Mouse (Mus musculus): Measurements from ENCODE around the gene Zfp872. TPM values are rescaled to one million over a fixed set of nuclear protein-coding genes. Genes with fewer than 3 reads are reported as not detected.

Zfp872 gene
- polyA plus RNA-seq, 1 experiment from 2014 or later = 0.26 TPM

DNA sequence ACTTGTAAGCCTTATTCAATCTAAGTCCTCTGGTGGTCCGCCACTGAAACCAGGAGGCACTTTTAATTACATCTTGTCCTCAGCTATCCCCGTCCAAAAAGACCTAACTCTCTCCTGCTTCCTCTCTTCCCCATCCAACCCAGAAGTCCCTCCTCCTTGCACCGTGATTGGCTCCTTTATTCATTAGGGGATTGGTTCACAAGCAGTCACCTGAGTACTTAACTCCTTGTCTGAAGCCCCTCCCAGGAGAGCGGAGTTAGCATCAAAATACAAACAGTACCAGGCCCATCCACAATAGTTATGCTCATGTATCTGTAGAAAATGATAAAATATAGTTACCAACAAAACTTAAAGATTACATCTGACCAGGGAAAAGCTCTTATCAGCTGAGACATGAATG, 52.1 kb downstream of the Zfp872 start:
- H3K27me3 ChIP-seq = no peaks in the 10 kb centered on the region
- H3K4me1 ChIP-seq = no peaks in the 10 kb centered on the region
- no peaks in the 10 kb centered on the region for H3K9me3 ChIP-seq (replicated peaks)
- H3K4me2 ChIP-seq (replicated peaks) = no peak overlapping the region
- H3K4me3 ChIP-seq = no peak overlapping the region
- H3K27ac ChIP-seq = no peak overlapping the region
- peaks cover 75% of the 10 kb centered on the region for H3K36me3 ChIP-seq
- H3K9ac ChIP-seq = no peak overlapping the region
- 93% methylated on average over 4 of the region's 4 CpGs for WGBS
- no peak for ATAC-seq (ENCODE audit: low FRiP score)

DNA sequence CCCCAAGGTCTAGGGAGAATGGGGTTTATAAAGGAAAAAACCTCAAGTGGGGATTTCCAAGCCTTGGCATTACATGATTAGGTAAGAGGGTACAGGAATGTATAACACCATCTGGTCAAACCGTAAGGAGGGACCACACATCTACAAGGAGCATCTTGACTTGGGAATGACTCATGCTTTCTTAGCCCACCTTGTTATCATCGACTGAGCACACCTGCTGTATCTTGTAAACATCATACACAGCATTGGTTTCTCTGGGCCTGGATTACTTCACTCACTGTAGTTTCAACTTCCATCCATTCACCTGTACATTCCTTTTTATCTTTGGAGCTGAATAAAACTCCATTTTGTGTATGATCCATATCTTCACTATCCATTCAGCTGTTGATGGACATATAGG, 56.4 kb downstream of the Zfp872 start:
- peaks cover 13% of the 10 kb centered on the region for H3K9me3 ChIP-seq (replicated peaks)
- H3K27me3 ChIP-seq = no peaks in the 10 kb centered on the region
- H3K4me3 ChIP-seq = no peak overlapping the region
- H3K4me2 ChIP-seq (replicated peaks) = no peak overlapping the region
- 93% methylated on average over 2 of the region's 2 CpGs for WGBS
- no peak overlapping the region for H3K27ac ChIP-seq
- ATAC-seq (ENCODE audit: low FRiP score) = no peak
- peaks cover 81% of the 10 kb centered on the region for H3K36me3 ChIP-seq
- no peak overlapping the region for H3K9ac ChIP-seq
- H3K4me1 ChIP-seq = no peaks in the 10 kb centered on the region

Other genes with a start within 250 kb of the Zfp872 start
- gene Swsap1, start 232.3 kb upstream of the Zfp872 start, polyA plus RNA-seq (2016; fragmentation: Nextera tagmentation; extraction: Ambion mirVana) = 7.2 and 9.5 TPM in 2 replicates
- gene Epor, start 224.6 kb upstream of the Zfp872 start, polyA plus RNA-seq (2016; fragmentation: Nextera tagmentation; extraction: Ambion mirVana) = 4.3 TPM in 2 replicates
- 1.9 TPM in 2 replicates for gene Rgl3, start 198.6 kb upstream of the Zfp872 start, polyA plus RNA-seq (2016; fragmentation: Nextera tagmentation; extraction: Ambion mirVana)
- gene Ccdc151, start 185.5 kb upstream of the Zfp872 start, polyA plus RNA-seq (2016; fragmentation: Nextera tagmentation; extraction: Ambion mirVana) = 4.1 and 4.7 TPM in 2 replicates
- gene Prkcsh, start 185.3 kb upstream of the Zfp872 start, polyA plus RNA-seq (2016; fragmentation: Nextera tagmentation; extraction: Ambion mirVana) = 106 and 108 TPM in 2 replicates
- gene Elavl3, start 136.1 kb upstream of the Zfp872 start, polyA plus RNA-seq (2016; fragmentation: Nextera tagmentation; extraction: Ambion mirVana) = 62.6 and 62.9 TPM in 2 replicates
- not detected in 2 replicates for gene Gm49318, start 116.8 kb upstream of the Zfp872 start, polyA plus RNA-seq (2016; fragmentation: Nextera tagmentation; extraction: Ambion mirVana)
- 16.4 and 20.4 TPM in 2 replicates for gene Zfp653, start 116.7 kb upstream of the Zfp872 start, polyA plus RNA-seq (2016; fragmentation: Nextera tagmentation; extraction: Ambion mirVana)
- gene Ecsit, start 102.7 kb upstream of the Zfp872 start, polyA plus RNA-seq (2016; fragmentation: Nextera tagmentation; extraction: Ambion mirVana) = 37.1 and 40.0 TPM in 2 replicates
- 1.9 and 3.1 TPM in 2 replicates for gene Cnn1, start 88.9 kb upstream of the Zfp872 start, polyA plus RNA-seq (2016; fragmentation: Nextera tagmentation; extraction: Ambion mirVana)
- 161 and 177 TPM in 2 replicates for gene Elof1, start 70.9 kb upstream of the Zfp872 start, polyA plus RNA-seq (2016; fragmentation: Nextera tagmentation; extraction: Ambion mirVana)
- 8.3 and 9.8 TPM in 2 replicates for gene Acp5, start 52.4 kb upstream of the Zfp872 start, polyA plus RNA-seq (2016; fragmentation: Nextera tagmentation; extraction: Ambion mirVana)
- gene Pigyl, start 31.2 kb upstream of the Zfp872 start, polyA plus RNA-seq (2016; fragmentation: Nextera tagmentation; extraction: Ambion mirVana) = 58.8 and 65.6 TPM in 2 replicates
- 10.5 and 11.5 TPM in 2 replicates for gene Zfp809, start 37.6 kb downstream of the Zfp872 start, polyA plus RNA-seq (2016; fragmentation: Nextera tagmentation; extraction: Ambion mirVana)
- 6.5 and 6.9 TPM in 2 replicates for gene Zfp599, start 71.8 kb downstream of the Zfp872 start, polyA plus RNA-seq (2016; fragmentation: Nextera tagmentation; extraction: Ambion mirVana)
- 39.0 and 40.3 TPM in 2 replicates for gene Zfp810, start 119.6 kb downstream of the Zfp872 start, polyA plus RNA-seq (2016; fragmentation: Nextera tagmentation; extraction: Ambion mirVana)
- 28.0 and 28.6 TPM in 2 replicates for gene Anln, start 201.1 kb downstream of the Zfp872 start, polyA plus RNA-seq (2016; fragmentation: Nextera tagmentation; extraction: Ambion mirVana)
- gene 9530077C05Rik, start 223.4 kb downstream of the Zfp872 start, polyA plus RNA-seq (2016; fragmentation: Nextera tagmentation; extraction: Ambion mirVana) = 5.7 and 7.5 TPM in 2 replicates